Mouse (Mus musculus) CH12.LX (cell line): ENCODE results near the gene Cobll1. TPM values are rescaled to one million over a fixed set of nuclear protein-coding genes. Genes with fewer than 3 reads are reported as not detected.
A peak's percentile ranks its signal among the peaks of the same experiment; 100 is the strongest.

ENCODE experiments used
- DNase-seq: peaks from one replicate; pipeline ENCODE4 v3.0.0-alpha.2; 2013; ENCODE audit errors: extremely low read depth
- H3K27ac ChIP-seq: 2 replicates; pipeline ENCODE4 v1.5.1; 2012; ENCODE audit warnings: low read depth, mild to moderate bottlenecking, control low read depth, moderate library complexity; ENCODE audit not compliant: insufficient read depth
- H3K27me3 ChIP-seq: replicated peaks from 2 replicates; pipeline ENCODE3; 2012; ENCODE audit warnings: inconsistent platforms
- H3K36me3 ChIP-seq, 2 experiments: replicated peaks in 1 of 2; 2 replicates each; pipeline versions ENCODE3 to v1.6.1; 2012; ENCODE audit warnings: inconsistent platforms in 1 of 2, low read length in 1 of 2, mild to moderate bottlenecking in 1 of 2, mixed read lengths in 1 of 2, moderate library complexity in 1 of 2; ENCODE audit not compliant: control insufficient read depth in 1 of 2, insufficient read depth in 1 of 2
- H3K4me1 ChIP-seq, 2 experiments: 2 replicates each; pipeline ENCODE4 v1.6.1; 2012; ENCODE audit warnings: inconsistent platforms in 1 of 2, moderate library complexity in 1 of 2; ENCODE audit not compliant: insufficient read depth in 2 of 2, control insufficient read depth in 1 of 2
- H3K4me2 ChIP-seq: 2 replicates; pipeline ENCODE4 v1.6.1; 2012; ENCODE audit warnings: low read depth, mild to moderate bottlenecking, control low read depth; ENCODE audit not compliant: poor library complexity, insufficient read depth, severe bottlenecking
- H3K4me3 ChIP-seq, 3 experiments: fragments of 150-350 bp in 1 of 3; sonication (generic) in 1 of 3; replicated peaks in 1 of 3; 2 replicates each; pipeline versions ENCODE3 to v1.5.1; 2011 to 2012; ENCODE audit warnings: low read depth in 2 of 3, low read length in 2 of 3, mild to moderate bottlenecking in 2 of 3, moderate library complexity in 2 of 3, control low read depth in 1 of 3, improper control_type of control experiment in 1 of 3, inconsistent platforms in 1 of 3, mixed read lengths in 1 of 3; ENCODE audit not compliant: poor library complexity in 1 of 3
- H3K79me2 ChIP-seq: replicated peaks from 2 replicates; pipeline ENCODE4 v1.6.1; 2012; ENCODE audit warnings: mild to moderate bottlenecking, moderate library complexity; ENCODE audit not compliant: control insufficient read depth, poor library complexity, insufficient read depth, severe bottlenecking; ENCODE audit errors: extremely low read depth
- H3K9ac ChIP-seq: 2 replicates; pipeline ENCODE4 v1.6.1; 2012; ENCODE audit warnings: low read depth, mild to moderate bottlenecking, control low read depth, moderate library complexity; ENCODE audit not compliant: insufficient read depth
- H3K9me3 ChIP-seq: replicated peaks from 2 replicates; pipeline ENCODE3; 2012; ENCODE audit warnings: low read length, inconsistent platforms, mixed read lengths
- CHD1 ChIP-seq: IDR thresholded peaks from 2 replicates; pipeline ENCODE4 v1.6.1; 2012; ENCODE audit warnings: low read depth, low read length, improper control_type of control experiment, inconsistent platforms
- CHD2 ChIP-seq: IDR thresholded peaks from 2 replicates; pipeline ENCODE4 v1.6.1; 2011; ENCODE audit warnings: low read length, improper control_type of control experiment
- E2F4 ChIP-seq: IDR thresholded peaks from 2 replicates; pipeline ENCODE4 v1.6.1; 2011; ENCODE audit warnings: low read depth, low read length, improper control_type of control experiment; ENCODE audit not compliant: insufficient replicate concordance
- ELF1 ChIP-seq: IDR thresholded peaks from 2 replicates; pipeline ENCODE4 v1.6.1; 2014; ENCODE audit warnings: low read depth, mild to moderate bottlenecking, inconsistent platforms, low read length, improper control_type of control experiment
- ETS1 ChIP-seq: conservative IDR thresholded peaks from 2 replicates; pipeline ENCODE4 v1.6.1; 2012; ENCODE audit warnings: low read depth, mild to moderate bottlenecking, inconsistent platforms, low read length, improper control_type of control experiment, moderate library complexity
- IRF4 ChIP-seq: IDR thresholded peaks from 2 replicates; pipeline ENCODE4 v1.6.1; 2014; ENCODE audit warnings: low read depth, mild to moderate bottlenecking, inconsistent platforms, low read length, improper control_type of control experiment
- JUN ChIP-seq: IDR thresholded peaks from 2 replicates; pipeline ENCODE4 v1.6.1; 2011; ENCODE audit warnings: low read depth, mild to moderate bottlenecking, low read length, improper control_type of control experiment, moderate library complexity; ENCODE audit not compliant: insufficient read depth
- MAFK ChIP-seq: IDR thresholded peaks from 2 replicates; pipeline ENCODE4 v1.6.1; 2011; ENCODE audit warnings: low read length, improper control_type of control experiment; ENCODE audit not compliant: insufficient replicate concordance
- MAX ChIP-seq: IDR thresholded peaks from 2 replicates; pipeline ENCODE4 v1.6.1; 2011; ENCODE audit warnings: low read length, improper control_type of control experiment
- MAZ ChIP-seq: IDR thresholded peaks from 2 replicates; pipeline ENCODE4 v1.6.1; 2012; ENCODE audit warnings: low read depth, mild to moderate bottlenecking, inconsistent platforms, low read length, improper control_type of control experiment, moderate library complexity
- MEF2A ChIP-seq: IDR thresholded peaks from 2 replicates; pipeline ENCODE4 v1.6.1; 2014; ENCODE audit warnings: low read depth, mild to moderate bottlenecking, inconsistent platforms, low read length, improper control_type of control experiment, borderline replicate concordance
- NRF1 ChIP-seq: IDR thresholded peaks from 2 replicates; pipeline ENCODE4 v1.6.1; 2014; ENCODE audit warnings: low read depth, mild to moderate bottlenecking, inconsistent platforms, low read length, improper control_type of control experiment, moderate library complexity
- PAX5 ChIP-seq: IDR thresholded peaks from 2 replicates; pipeline ENCODE4 v1.6.1; 2012; ENCODE audit warnings: low read length, inconsistent platforms, mixed read lengths
- POLR2A ChIP-seq: IDR thresholded peaks from 2 replicates; pipeline ENCODE4 v1.6.1; 2011; ENCODE audit warnings: low read depth, mild to moderate bottlenecking, improper control_type of control experiment, low read length
- RAD21 ChIP-seq: IDR thresholded peaks from 2 replicates; pipeline ENCODE4 v1.6.1; 2011; ENCODE audit warnings: low read depth, mild to moderate bottlenecking, low read length, improper control_type of control experiment, moderate library complexity
- SIN3A ChIP-seq: IDR thresholded peaks from 2 replicates; pipeline ENCODE4 v1.6.1; 2012; ENCODE audit warnings: low read length, improper control_type of control experiment, inconsistent platforms
- SMC3 ChIP-seq: IDR thresholded peaks from 2 replicates; pipeline ENCODE4 v1.6.1; 2011; ENCODE audit warnings: low read depth, low read length, improper control_type of control experiment
- UBTF ChIP-seq: IDR thresholded peaks from 2 replicates; pipeline ENCODE4 v1.6.1; 2012; ENCODE audit warnings: low read depth, mild to moderate bottlenecking, inconsistent platforms, low read length, improper control_type of control experiment, moderate library complexity
- ZC3H11A ChIP-seq: IDR thresholded peaks from 2 replicates; pipeline ENCODE4 v1.6.1; 2012; ENCODE audit warnings: low read depth, mild to moderate bottlenecking, inconsistent platforms, low read length, improper control_type of control experiment
- ZNF384 ChIP-seq: IDR thresholded peaks from 2 replicates; pipeline ENCODE4 v1.6.1; 2012; ENCODE audit warnings: low read depth, low read length, improper control_type of control experiment, inconsistent platforms
- dilution Hi-C: fragments of 300-500 bp; cut with MboI; formaldehyde crosslinking; loops from 2 replicates; pipeline ENCODE4 v1.14.3; 2020; ENCODE audit warnings: low sequenced_read_pairs; ENCODE audit not compliant: extremely low pct_unique_long_range_greater_than_20kb, extremely low pct_ligation_motif_present
- in situ Hi-C: fragments of 300-500 bp; cut with MboI; formaldehyde crosslinking; loops from 3 replicates; pipeline ENCODE4 v1.14.3; 2019; ENCODE audit warnings: low sequenced_read_pairs, low pct_ligation_motif_present, low pct_unique_long_range_greater_than_20kb, mixed read lengths
- polyA plus RNA-seq: library from polyadenylated mRNA; unstranded; fragments of >175 nt; gene quantifications from 2 replicates; pipeline ENCODE4 v1.2.1, GENCODE M21; 2012; ENCODE audit warnings: low read depth; ENCODE audit not compliant: insufficient read length
- total RNA-seq, 2 experiments: library from RNA; depleted of rRNA; stranded (reverse); fragments of 300-350 nt in 1 of 2; fragments of >200 nt in 1 of 2; gene quantifications; 2 replicates each; pipeline ENCODE4 v1.2.3; 2012 to 2014

Cobll1 gene
- total and polyA plus RNA-seq, 3 experiments, result 0.67 to 1.9 (median 1.5) TPM

DNA sequence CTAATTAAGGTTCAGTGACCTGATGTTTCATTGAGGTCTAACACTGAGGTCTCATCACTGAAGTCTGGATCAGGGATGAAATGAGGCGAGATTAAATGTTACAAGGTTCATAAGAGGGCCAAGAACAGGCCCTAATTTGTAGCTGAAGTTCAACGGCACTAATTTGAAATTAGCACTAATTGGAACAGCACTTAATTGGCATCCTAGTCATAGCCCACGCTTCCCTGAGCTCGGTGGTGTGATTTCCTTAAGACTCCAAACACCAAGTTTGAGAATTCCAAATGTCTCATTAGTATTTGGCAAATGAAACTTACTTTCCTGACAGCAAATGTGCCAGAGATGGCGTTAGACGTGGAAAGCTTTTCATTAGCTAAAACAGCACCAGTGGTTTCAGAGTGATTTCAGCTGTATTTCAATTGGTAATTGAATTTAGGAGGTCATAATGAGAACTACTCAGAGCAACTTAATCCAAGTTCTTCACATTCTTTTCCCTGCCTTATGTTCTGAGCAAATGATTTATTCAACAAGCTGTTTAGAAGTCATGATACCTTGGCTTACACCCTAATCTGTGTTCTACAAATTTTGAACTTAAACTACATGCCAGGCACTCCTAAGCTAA, 36.3 kb upstream of the Cobll1 start:
- dilution Hi-C loops (no loop called here), in situ Hi-C loops (no loop called here)
- no peaks in the 10 kb centered on the region for H3K9me3 ChIP-seq
- H3K9ac ChIP-seq, result no peak overlapping the region
- no peaks in the 10 kb centered on the region for H3K27me3 ChIP-seq
- H3K27ac ChIP-seq, result no peak overlapping the region
- TF ChIP-seq SMC3, result no peak
- no peak for TF ChIP-seq PAX5
- no peak for TF ChIP-seq MAZ
- no peak for TF ChIP-seq CHD1
- TF ChIP-seq NRF1, result no peak
- TF ChIP-seq POLR2A, result no peak
- no peak for TF ChIP-seq MEF2A
- TF ChIP-seq, all 38 proteins: peak for 0
- Histone ChIP-seq H3K79me2 (no peaks in the 10 kb centered on the region), H3K4me3 (no peak overlapping the region), H3K36me3 (no peaks in the 10 kb centered on the region), H3K4me2 (no peak overlapping the region), H3K4me1 (peaks cover 13 to 26% of the 10 kb centered on the region in 2 experiments; a peak in 3 of 4 replicates)
- no peak for DNase-seq

DNA sequence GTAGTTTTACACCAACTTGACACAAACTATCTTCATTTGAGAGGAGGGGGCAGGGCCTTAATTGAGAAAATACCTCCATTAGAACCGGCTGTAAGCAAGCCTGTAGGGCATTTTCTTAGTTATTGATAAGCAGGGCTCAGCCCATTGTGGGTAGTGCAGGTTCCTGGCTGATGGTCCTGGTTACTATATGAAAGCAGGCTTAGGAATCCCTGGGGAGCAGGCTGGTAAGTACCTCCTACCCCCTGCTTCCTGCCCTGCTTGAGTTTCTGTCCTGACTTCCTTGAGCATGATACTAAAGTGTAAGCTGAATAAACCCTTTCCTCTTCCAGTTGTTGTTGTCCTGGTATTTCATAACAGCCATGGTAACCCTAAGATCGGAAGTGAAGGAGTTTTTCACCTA, 34.7 kb upstream of the Cobll1 start:
- DNase-seq, result peak; percentile 62
- in situ Hi-C loops, result no loop called here

DNA sequence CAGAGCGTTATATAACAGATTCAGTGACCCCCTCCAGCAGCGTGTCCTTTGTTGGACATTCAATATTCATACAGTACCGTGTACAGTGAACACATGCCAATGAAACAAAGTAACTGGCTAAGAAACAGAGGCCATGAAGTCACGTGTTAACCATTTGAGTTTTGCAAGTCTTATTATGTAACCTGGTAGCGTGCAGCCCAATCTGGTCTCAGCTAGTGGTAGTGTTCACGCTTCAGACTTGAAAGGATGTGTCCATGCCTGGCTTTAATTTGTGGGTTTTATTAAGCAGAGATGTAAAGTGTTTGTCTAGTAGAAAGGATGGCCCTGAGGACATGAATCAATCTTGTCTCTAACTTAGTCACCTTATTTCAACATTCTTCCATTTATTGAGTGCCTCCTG, 29.5 kb upstream of the Cobll1 start:
- H3K4me1 ChIP-seq, result peaks cover 3 to 7% of the 10 kb centered on the region in 2 experiments; a peak in 3 of 4 replicates
- in situ Hi-C loops, result no loop called here
- H3K36me3 ChIP-seq, result no peaks in the 10 kb centered on the region
- H3K4me3 ChIP-seq, result no peak overlapping the region
- no peak overlapping the region for H3K9ac ChIP-seq
- no peaks in the 10 kb centered on the region for H3K9me3 ChIP-seq
- H3K4me2 ChIP-seq, result no peak overlapping the region
- TF ChIP-seq MAFK, result no peak
- TF ChIP-seq CHD1, result no peak
- no peak for TF ChIP-seq JUN
- no peak for TF ChIP-seq UBTF
- TF ChIP-seq ZC3H11A, result no peak
- TF ChIP-seq SIN3A, result no peak
- TF ChIP-seq ELF1, result no peak
- TF ChIP-seq E2F4, result no peak
- TF ChIP-seq RAD21, result no peak
- TF ChIP-seq POLR2A, result no peak
- TF ChIP-seq MAX, result no peak
- TF ChIP-seq IRF4, result no peak
- no peak for TF ChIP-seq ETS1
- H3K79me2 ChIP-seq, result no peaks in the 10 kb centered on the region
- dilution Hi-C loops, result no loop called here
- no peaks in the 10 kb centered on the region for H3K27me3 ChIP-seq
- no peak overlapping the region for H3K27ac ChIP-seq
- DNase-seq, result no peak

More for the DNA sequence above, 34.7 kb upstream of the Cobll1 start:
- Histone ChIP-seq H3K27me3 (no peaks in the 10 kb centered on the region), H3K9me3 (no peaks in the 10 kb centered on the region), H3K79me2 (no peaks in the 10 kb centered on the region), H3K4me1 (peaks cover 8 to 14% of the 10 kb centered on the region in 2 experiments; a peak in 3 of 4 replicates), H3K9ac (no peak overlapping the region), H3K4me3 (no peak overlapping the region), H3K36me3 (no peaks in the 10 kb centered on the region), H3K27ac (no peak overlapping the region), H3K4me2 (peak overlapping the region; percentile 56; the same call in 1 of the 2 replicates)
- dilution Hi-C loops, result no loop called here
- no peak for TF ChIP-seq CHD2
- TF ChIP-seq ZNF384, result peak; percentile 16; the same call in 1 of the 2 replicates
